Mouse (Mus musculus) ES-E14 (cell line): ENCODE results near the gene Lsm10.

Experiments
- CHD2 ChIP-seq: IDR thresholded peaks from 2 replicates; pipeline ENCODE4 v1.6.1; 2014; ENCODE audit warnings: mild to moderate bottlenecking, low read depth, low read length, inconsistent platforms
- HCFC1 ChIP-seq: IDR thresholded peaks from 2 replicates; pipeline ENCODE4 v1.6.1; 2012; ENCODE audit warnings: low read length, inconsistent platforms, borderline replicate concordance; ENCODE audit not compliant: insufficient read depth
- MAFK ChIP-seq: IDR thresholded peaks from 2 replicates; pipeline ENCODE4 v1.6.1; 2014; ENCODE audit warnings: mild to moderate bottlenecking, low read depth, low read length, inconsistent platforms; ENCODE audit not compliant: insufficient read depth
- ZC3H11A ChIP-seq: IDR thresholded peaks from 2 replicates; pipeline ENCODE4 v1.6.1; 2012; ENCODE audit warnings: low read depth, mild to moderate bottlenecking, inconsistent platforms, low read length, borderline replicate concordance
- ZNF384 ChIP-seq: IDR thresholded peaks from 2 replicates; pipeline ENCODE4 v1.6.1; 2012; ENCODE audit warnings: low read depth, low read length, inconsistent platforms

GRCm38 (mm10) chr4:126103057-126103581 is 6.7 kb downstream of the Lsm10 start:
- TF ChIP-seq ZNF384 (no peak), ZC3H11A (no peak), CHD2 (0 out of 2 replicates have a peak, but pooled peaks have one; percentile 22), HCFC1 (no peak), MAFK (peak; percentile 80; the same call in 1 of the 2 replicates)
